Mouse (Mus musculus) kidney, embryonic 14.5 days (tissue): ENCODE measurements around the gene Raph1. TPM values are rescaled to one million over a fixed set of nuclear protein-coding genes. Genes with fewer than 3 reads are reported as not detected.

ENCODE experiments used
- ATAC-seq: fragments of 200-750 bp; cut with Nextera tagmentation; 2 replicates; pipeline ENCODE4 v1.8.0; 2017; ENCODE audit warnings: moderate number of reproducible peaks, mild to moderate bottlenecking, moderate TSS enrichment, moderate library complexity; ENCODE audit not compliant: low FRiP score, low TSS enrichment
- H3K27ac ChIP-seq: fragments of 300-500 bp; sonication (generic); 2 replicates; pipeline ENCODE4 v1.5.1; 2014; ENCODE audit warnings: low read depth, mild to moderate bottlenecking, low read length, moderate library complexity, mixed read lengths
- H3K27me3 ChIP-seq: fragments of 300-500 bp; sonication (generic); 2 replicates; pipeline ENCODE4 v1.6.1; 2014; ENCODE audit warnings: mild to moderate bottlenecking, low read length; ENCODE audit not compliant: control insufficient read depth, insufficient read depth
- H3K36me3 ChIP-seq: fragments of 300-500 bp; sonication (generic); 2 replicates; pipeline ENCODE4 v1.6.1; 2014; ENCODE audit warnings: low read length, mixed read lengths; ENCODE audit not compliant: control insufficient read depth, insufficient read depth
- H3K4me1 ChIP-seq: fragments of 300-500 bp; sonication (generic); 2 replicates; pipeline ENCODE4 v1.6.1; 2014; ENCODE audit warnings: low read length, mixed read lengths; ENCODE audit not compliant: control insufficient read depth, insufficient read depth
- H3K4me2 ChIP-seq: fragments of 300-500 bp; sonication (generic); replicated peaks from 2 replicates; pipeline ENCODE4 v1.6.1; 2014; ENCODE audit warnings: low read depth, mild to moderate bottlenecking, low read length
- H3K4me3 ChIP-seq: fragments of 300-500 bp; sonication (generic); 2 replicates; pipeline ENCODE4 v1.5.1; 2014; ENCODE audit warnings: mild to moderate bottlenecking, low read length
- H3K9ac ChIP-seq: fragments of 300-500 bp; sonication (generic); 2 replicates; pipeline ENCODE4 v1.6.1; 2014; ENCODE audit warnings: low read depth, mild to moderate bottlenecking, low read length, moderate library complexity
- H3K9me3 ChIP-seq: fragments of 300-500 bp; sonication (generic); 2 replicates; pipeline ENCODE4 v1.6.1; 2016; ENCODE audit warnings: low read length; ENCODE audit not compliant: control insufficient read depth
- WGBS: fragments of 180-500 bp; shearing (Covaris S2); extraction: QIAGEN DNeasy Blood & Tissue Kit; methylation state at CpG from one replicate; pipeline ENCODE4 v1.1.7; 2014; 5-methylcytosine and 5-hydroxymethylcytosine counted together
- polyA plus RNA-seq: library from polyadenylated mRNA; unstranded; fragments of >200 nt; fragmentation: Nextera tagmentation; extraction: Ambion mirVana; gene quantifications from 2 replicates; pipeline ENCODE4 v1.2.1, GENCODE M21; 2014

The Raph1 gene
- polyA plus RNA-seq, 1 experiment from 2014 or later = 45.1 TPM

GRCm38 (mm10) chr1:60569210-60569609 is 2.3 kb upstream of the Raph1 start:
- no peak overlapping the region for H3K4me2 ChIP-seq
- no peak overlapping the region for H3K27ac ChIP-seq
- H3K4me3 ChIP-seq = no peak overlapping the region
- H3K9me3 ChIP-seq = no peaks in the 10 kb centered on the region
- peaks cover 11% of the 10 kb centered on the region for H3K4me1 ChIP-seq
- ATAC-seq = no peak
- H3K36me3 ChIP-seq = no peaks in the 10 kb centered on the region
- no peaks in the 10 kb centered on the region for H3K27me3 ChIP-seq
- WGBS = 64% methylated on average over 5 of the region's 5 CpGs
- no peak overlapping the region for H3K9ac ChIP-seq

DNA sequence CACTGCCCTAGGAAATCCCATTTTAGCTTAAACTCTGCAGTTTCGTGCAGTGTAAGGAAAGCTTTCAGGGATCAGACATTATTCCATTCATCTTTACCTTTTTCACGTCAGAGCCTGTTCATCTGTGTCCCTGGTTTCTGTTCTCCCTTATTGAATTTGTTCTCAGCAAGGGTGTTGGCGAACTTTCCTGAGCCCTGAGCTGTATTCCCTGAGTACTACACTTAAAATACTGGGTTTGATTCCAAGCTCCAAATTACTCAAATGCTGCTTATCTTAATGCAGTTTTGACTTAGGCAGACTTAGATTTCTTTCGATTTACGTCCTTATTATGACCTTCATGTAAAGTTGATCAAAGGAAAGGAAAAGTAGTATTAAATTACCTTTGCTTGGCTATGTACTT is 417 bp upstream of the Raph1 start:
- Histone ChIP-seq H3K4me2 (peak overlapping the region; percentile 57), H3K4me1 (peaks cover 11% of the 10 kb centered on the region), H3K9me3 (no peaks in the 10 kb centered on the region), H3K36me3 (no peaks in the 10 kb centered on the region), H3K4me3 (peak overlapping the region; percentile 98), H3K27ac (peak overlapping the region; percentile 88), H3K9ac (peak overlapping the region; percentile 95), H3K27me3 (no peaks in the 10 kb centered on the region)
- WGBS = 9% methylated on average over 5 of the region's 5 CpGs
- no peak for ATAC-seq

DNA sequence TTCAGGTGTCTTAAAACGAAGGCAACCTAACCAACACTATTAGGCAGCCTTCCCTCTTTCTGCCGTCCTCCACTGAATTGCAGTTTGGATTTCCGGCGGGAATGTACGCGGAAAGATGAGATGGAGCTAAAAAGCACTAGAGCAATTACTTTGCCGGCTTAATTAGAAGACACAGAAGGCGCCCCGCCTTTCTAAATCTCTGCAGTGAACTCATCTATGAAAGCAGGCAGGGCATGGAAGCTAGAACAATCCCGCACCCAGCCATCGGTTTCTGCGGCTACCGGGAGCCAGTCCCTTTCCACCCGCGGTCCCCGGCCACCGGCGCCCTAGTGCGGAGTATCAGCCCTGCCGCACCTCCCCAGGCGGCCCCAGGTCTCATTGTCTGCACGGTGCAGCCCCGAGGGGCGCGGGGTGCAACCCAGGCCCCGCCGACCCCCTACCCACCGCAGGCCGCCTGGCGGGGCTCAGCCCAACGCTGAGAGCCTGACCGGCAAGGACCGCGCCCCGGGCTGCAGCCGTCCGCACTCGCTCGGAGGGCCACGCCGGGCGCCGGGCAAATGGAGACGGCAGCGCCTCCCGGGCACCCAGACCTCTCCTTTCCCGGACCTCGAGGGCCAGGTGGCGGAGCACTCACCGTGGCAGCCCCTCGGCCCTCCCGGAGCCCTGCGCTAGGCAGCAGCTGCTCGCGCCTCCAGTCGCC is 823 bp downstream of the Raph1 start:
- Histone ChIP-seq H3K4me3 (peak overlapping the region; percentile 98), H3K36me3 (no peaks in the 10 kb centered on the region; the same call in 1 of the 2 replicates), H3K27ac (peak overlapping the region; percentile 93), H3K9ac (peak overlapping the region; percentile 95), H3K9me3 (no peaks in the 10 kb centered on the region), H3K4me2 (peak overlapping the region; percentile 57), H3K4me1 (peaks cover 11% of the 10 kb centered on the region), H3K27me3 (no peaks in the 10 kb centered on the region)
- 0% methylated on average over 49 of the region's 56 CpGs for WGBS
- ATAC-seq = peak; percentile 67

DNA sequence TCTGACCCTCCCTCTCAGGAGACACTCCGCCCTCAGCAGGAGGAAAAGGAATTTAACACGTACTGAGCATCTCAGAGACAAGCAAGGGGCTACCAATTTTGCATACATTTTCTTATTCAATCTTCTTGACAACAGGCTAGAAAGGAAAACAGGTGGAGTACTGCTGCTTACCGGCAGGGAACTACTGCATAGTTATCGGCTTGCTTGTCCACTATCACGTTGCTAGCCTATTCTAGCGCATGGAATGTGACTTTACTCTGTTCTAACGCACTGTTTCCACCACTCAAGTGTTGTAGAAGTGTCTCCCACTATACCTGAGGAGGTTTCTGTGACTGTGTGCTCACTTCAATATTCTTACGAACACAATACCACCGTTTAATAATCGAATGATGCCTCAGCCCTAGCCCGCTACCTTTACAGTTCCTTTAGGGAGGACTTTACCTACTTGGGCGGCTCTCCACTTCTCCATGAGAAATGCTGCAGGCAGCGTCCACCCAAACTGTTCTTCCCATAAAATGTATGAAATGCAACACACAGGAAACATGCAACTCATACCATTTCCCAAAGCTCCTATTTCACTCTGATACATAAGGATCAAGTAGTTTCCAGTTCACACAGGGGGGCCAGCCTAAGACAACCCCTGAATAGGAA is 1.5 kb downstream of the Raph1 start:
- 2% methylated on average over 13 of the region's 13 CpGs for WGBS
- Histone ChIP-seq H3K36me3 (no peaks in the 10 kb centered on the region; the same call in 1 of the 2 replicates), H3K9me3 (0 out of 2 replicates have a peak, but pooled peaks cover 2% of the 10 kb centered on the region), H3K9ac (peak overlapping the region; percentile 95), H3K4me1 (peaks cover 11% of the 10 kb centered on the region), H3K4me2 (peak overlapping the region; percentile 57), H3K27me3 (no peaks in the 10 kb centered on the region), H3K4me3 (peak overlapping the region; percentile 98), H3K27ac (peak overlapping the region; percentile 93; the same call in 1 of the 2 replicates)
- no peak for ATAC-seq

DNA sequence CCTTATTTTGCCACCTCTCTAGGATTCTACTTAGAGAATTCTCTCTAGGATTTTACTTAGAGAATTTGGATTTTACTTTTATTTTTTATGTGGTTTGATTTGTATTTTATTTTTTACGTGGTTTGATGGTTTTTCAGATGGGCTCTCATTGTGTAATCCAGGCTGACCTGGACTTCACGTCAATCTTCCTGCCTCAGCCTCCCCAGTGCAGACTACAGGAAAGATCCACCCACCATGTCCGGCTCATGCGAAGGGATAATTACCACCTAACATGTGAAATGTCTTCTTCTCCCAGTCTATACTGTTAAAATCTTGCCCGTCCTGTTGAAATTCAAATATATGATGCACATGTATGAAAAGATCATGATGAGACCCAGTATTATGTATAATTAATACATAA is 2.2 kb downstream of the Raph1 start:
- Histone ChIP-seq H3K9me3 (0 out of 2 replicates have a peak, but pooled peaks cover 2% of the 10 kb centered on the region), H3K4me1 (peaks cover 11% of the 10 kb centered on the region), H3K27me3 (no peaks in the 10 kb centered on the region), H3K36me3 (no peaks in the 10 kb centered on the region; the same call in 1 of the 2 replicates), H3K27ac (no peak overlapping the region), H3K4me2 (peak overlapping the region; percentile 57), H3K9ac (0 out of 2 replicates have a peak overlapping the region, but pooled peaks have one; percentile 95), H3K4me3 (peak overlapping the region; percentile 98)
- 87% methylated on average over 5 of the region's 5 CpGs for WGBS
- ATAC-seq = no peak

GRCm38 (mm10) chr1:60563021-60563420 is 3.9 kb downstream of the Raph1 start:
- Histone ChIP-seq H3K4me2 (no peak overlapping the region), H3K9ac (no peak overlapping the region), H3K36me3 (no peaks in the 10 kb centered on the region; the same call in 1 of the 2 replicates), H3K4me1 (peaks cover 11% of the 10 kb centered on the region), H3K27ac (no peak overlapping the region), H3K27me3 (no peaks in the 10 kb centered on the region), H3K9me3 (0 out of 2 replicates have a peak, but pooled peaks cover 2% of the 10 kb centered on the region), H3K4me3 (no peak overlapping the region)
- no peak for ATAC-seq

GRCm38 (mm10) chr1:60543681-60544080 is 23.2 kb downstream of the Raph1 start:
- H3K4me1 ChIP-seq = no peaks in the 10 kb centered on the region
- H3K4me2 ChIP-seq = no peak overlapping the region
- H3K27ac ChIP-seq = no peak overlapping the region
- no peaks in the 10 kb centered on the region for H3K27me3 ChIP-seq
- no peak overlapping the region for H3K9ac ChIP-seq
- H3K36me3 ChIP-seq = no peaks in the 10 kb centered on the region; the same call in 1 of the 2 replicates
- H3K9me3 ChIP-seq = peaks cover 10% of the 10 kb centered on the region
- no peak for ATAC-seq
- WGBS = 33% methylated on average over 1 of the region's 1 CpGs
- no peak overlapping the region for H3K4me3 ChIP-seq

DNA sequence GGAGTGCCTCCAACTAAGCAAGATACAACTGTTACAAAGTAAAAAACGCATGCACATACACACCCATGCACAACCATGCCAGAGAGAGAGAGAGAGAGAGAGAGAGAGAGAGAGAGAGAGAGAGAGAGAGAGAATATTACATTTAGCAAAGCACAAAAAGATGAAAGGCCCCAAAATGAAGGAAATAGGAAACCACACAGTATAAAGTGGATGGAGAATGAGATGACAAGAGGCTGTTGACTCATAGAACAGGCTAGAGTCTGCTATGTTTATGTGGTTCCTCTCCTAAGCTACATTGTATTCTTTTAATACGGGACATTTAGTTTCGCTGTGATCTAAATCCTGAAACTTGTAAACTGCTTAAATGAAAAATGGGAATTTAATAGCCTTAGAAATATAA is 27.6 kb downstream of the Raph1 start:
- Histone ChIP-seq H3K27ac (no peak overlapping the region), H3K4me3 (no peak overlapping the region), H3K4me1 (no peaks in the 10 kb centered on the region), H3K9ac (no peak overlapping the region), H3K36me3 (no peaks in the 10 kb centered on the region), H3K27me3 (no peaks in the 10 kb centered on the region), H3K9me3 (no peaks in the 10 kb centered on the region), H3K4me2 (no peak overlapping the region)
- WGBS = 89% methylated on average over 3 of the region's 3 CpGs
- no peak for ATAC-seq

GRCm38 (mm10) chr1:60534932-60535331 is 32.0 kb downstream of the Raph1 start:
- Histone ChIP-seq H3K4me2 (no peak overlapping the region), H3K4me1 (no peaks in the 10 kb centered on the region), H3K9ac (no peak overlapping the region), H3K4me3 (no peak overlapping the region), H3K27ac (no peak overlapping the region), H3K27me3 (no peaks in the 10 kb centered on the region), H3K9me3 (no peaks in the 10 kb centered on the region), H3K36me3 (peaks cover 16% of the 10 kb centered on the region; the same call in 1 of the 2 replicates)
- WGBS = 93% methylated on average over 2 of the region's 2 CpGs
- ATAC-seq = no peak
